ENCODE assay signal across 8 mouse cellular contexts in the genomic region with DNA sequence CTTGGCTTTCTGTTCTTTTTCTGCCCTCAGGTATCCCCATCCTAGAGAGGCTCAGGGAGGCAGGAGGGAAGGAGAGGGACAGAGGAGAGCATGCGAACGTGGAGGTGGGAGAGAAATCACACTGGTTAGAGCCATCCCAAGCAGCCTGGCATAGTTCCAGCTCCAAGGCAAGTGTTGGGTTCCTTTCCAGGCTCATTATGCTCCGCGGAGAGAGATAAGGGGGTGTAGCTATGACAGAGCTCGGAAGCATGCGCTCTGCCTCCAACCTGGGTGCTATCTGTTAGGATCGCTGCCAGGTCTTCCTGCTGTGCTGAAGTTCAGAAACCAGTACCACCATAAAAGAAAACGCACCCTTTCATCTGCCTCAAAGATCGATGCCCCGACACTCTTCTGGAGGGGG. TPM values are rescaled to one million over a fixed set of nuclear protein-coding genes. Genes with fewer than 3 reads are reported as not detected.
A peak's percentile ranks its signal among the peaks of the same experiment; 100 is the strongest.
DNase-seq lines count a peak whose midpoint lies in the region; ATAC-seq lines count a peak whose summit lies in the region.

No protein-coding gene starts in this region.

- H3K27me3 ChIP-seq in embryonic facial prominence, embryonic 14.5 days (replicated peaks; ENCODE audit: control insufficient read depth, insufficient read depth, low read length), result no peaks in the 10 kb centered on the region
- no peaks in the 10 kb centered on the region for H3K27me3 ChIP-seq in embryonic facial prominence, embryonic 10.5 days (replicated peaks; ENCODE audit: low read depth, poor library complexity, severe bottlenecking)
- no peaks in the 10 kb centered on the region; the same call in 1 of the 2 replicates for H3K27me3 ChIP-seq in stomach, embryonic 16.5 days (ENCODE audit: control insufficient read depth, insufficient read depth, low read length)

- no peaks in the 10 kb centered on the region for H3K36me3 ChIP-seq in embryonic facial prominence, embryonic 14.5 days (ENCODE audit: control insufficient read depth, insufficient read depth, low read length)
- H3K36me3 ChIP-seq in embryonic facial prominence, embryonic 10.5 days (replicated peaks), result no peaks in the 10 kb centered on the region
- H3K36me3 ChIP-seq in stomach, embryonic 16.5 days (ENCODE audit: control insufficient read depth, insufficient read depth, low read length), result no peaks in the 10 kb centered on the region

- H3K9me3 ChIP-seq in embryonic facial prominence, embryonic 14.5 days (ENCODE audit: control insufficient read depth, low read length), result no peaks in the 10 kb centered on the region
- no peaks in the 10 kb centered on the region for H3K9me3 ChIP-seq in embryonic facial prominence, embryonic 10.5 days
- no peaks in the 10 kb centered on the region for H3K9me3 ChIP-seq in stomach, embryonic 16.5 days (replicated peaks; ENCODE audit: control insufficient read depth, low read length)

- DNase-seq in embryonic facial prominence, embryonic 14.5 days (ENCODE audit: low spot score), result peak; percentile 72
- no peak for DNase-seq in embryonic facial prominence, embryonic 10.5 days (ENCODE audit: low spot score)
- peak; percentile 9 for DNase-seq in spleen, adult 12 weeks (ENCODE audit: low spot score)
- no peak for DNase-seq in spleen, postnatal 14 days (ENCODE audit: low spot score in 2 of 2)
- peak; percentile 76 to 79 for DNase-seq in left cerebral cortex, adult 18-20 months (ENCODE audit: low spot score in 2 of 2)
- no peak for DNase-seq in thymus, adult 18-20 months
- no peak for DNase-seq in embryo, embryonic 11 days

- 0 out of 2 replicates have a peak, but pooled peaks have one; percentile 55 for ATAC-seq in embryonic facial prominence, embryonic 14.5 days (ENCODE audit: low read depth)
- ATAC-seq in stomach, embryonic 16.5 days (ENCODE audit: insufficient read depth, low FRiP score), result peak; percentile 66; the same call in 1 of the 2 replicates

- H3K4me1 ChIP-seq in embryonic facial prominence, embryonic 14.5 days (ENCODE audit: control insufficient read depth, insufficient read depth, low read length), result peaks cover 3% of the 10 kb centered on the region; the same call in 1 of the 2 replicates
- no peaks in the 10 kb centered on the region for H3K4me1 ChIP-seq in embryonic facial prominence, embryonic 10.5 days
- H3K4me1 ChIP-seq in stomach, embryonic 16.5 days (ENCODE audit: control insufficient read depth, insufficient read depth, low read length), result peaks cover 9% of the 10 kb centered on the region

- no peak overlapping the region for H3K27ac ChIP-seq in embryonic facial prominence, embryonic 14.5 days (replicated peaks; ENCODE audit: low read depth, low read length)
- no peak overlapping the region for H3K27ac ChIP-seq in embryonic facial prominence, embryonic 10.5 days (replicated peaks)
- no peak overlapping the region for H3K27ac ChIP-seq in stomach, embryonic 16.5 days (ENCODE audit: low read length)

- H3K4me3 ChIP-seq in embryonic facial prominence, embryonic 14.5 days (ENCODE audit: low read depth, low read length), result no peak overlapping the region
- H3K4me3 ChIP-seq in embryonic facial prominence, embryonic 10.5 days, result no peak overlapping the region
- H3K4me3 ChIP-seq in stomach, embryonic 16.5 days (replicated peaks; ENCODE audit: low read length), result no peak overlapping the region

- 58% methylated on average over 10 of the region's 10 CpGs for WGBS in embryonic facial prominence, embryonic 14.5 days
- 75% methylated on average over 10 of the region's 10 CpGs for WGBS in embryonic facial prominence, embryonic 10.5 days
- 28% methylated on average over 10 of the region's 10 CpGs for WGBS in stomach, embryonic 16.5 days

- H3K4me2 ChIP-seq in embryonic facial prominence, embryonic 14.5 days (ENCODE audit: low read depth, low read length), result no peak overlapping the region
- peak overlapping the region; percentile 29; the same call in 1 of the 2 replicates for H3K4me2 ChIP-seq in stomach, embryonic 16.5 days (ENCODE audit: low read depth, low read length)

- no peak overlapping the region for H3K9ac ChIP-seq in embryonic facial prominence, embryonic 14.5 days (ENCODE audit: low read depth, low read length)
- no peak overlapping the region for H3K9ac ChIP-seq in stomach, embryonic 16.5 days (ENCODE audit: low read length)

RNA-seq across cellular contexts. Expression of gene Tmem136, which starts 33.7 kb away (rescaled TPM):
- polyA plus RNA-seq in embryonic facial prominence, embryonic 14.5 days (2014; fragmentation: Nextera tagmentation; extraction: Ambion mirVana), result 5.7 and 7.8 TPM in 2 replicates
- 11.8 and 12.0 TPM in 2 replicates for polyA plus RNA-seq in embryonic facial prominence, embryonic 10.5 days (2016; fragmentation: Nextera tagmentation; extraction: Ambion mirVana)
- 10 to 100 TPM; 15.9 to 20.7 TPM for total RNA-seq in left cerebral cortex, adult 18-20 months (2021)
- 4.0 and 4.5 TPM in 2 replicates for polyA plus RNA-seq in stomach, embryonic 16.5 days (2015; fragmentation: Nextera tagmentation; extraction: Ambion mirVana)

RNA-seq across cellular contexts. Expression of gene Arhgef12, which starts 43.0 kb away (rescaled TPM):
- 14.0 and 15.5 TPM in 2 replicates for polyA plus RNA-seq in embryonic facial prominence, embryonic 14.5 days (2014; fragmentation: Nextera tagmentation; extraction: Ambion mirVana)
- polyA plus RNA-seq in embryonic facial prominence, embryonic 10.5 days (2016; fragmentation: Nextera tagmentation; extraction: Ambion mirVana), result 9.1 and 9.3 TPM in 2 replicates
- total RNA-seq in left cerebral cortex, adult 18-20 months (2021), result 100 to 1,000 TPM; 144 to 145 TPM
- 10.6 and 11.2 TPM in 2 replicates for polyA plus RNA-seq in stomach, embryonic 16.5 days (2015; fragmentation: Nextera tagmentation; extraction: Ambion mirVana)

Comparison
In these comparisons a context has a peak if more than half of its experiments do, and no peak if none do; other contexts are left out.
1. DNase-seq: peak in embryonic facial prominence, embryonic 14.5 days (single experiment), spleen, adult 12 weeks (single experiment) and left cerebral cortex, adult 18-20 months (2 of 2); none in embryonic facial prominence, embryonic 10.5 days (single experiment), spleen, postnatal 14 days (0 of 2), thymus, adult 18-20 months (0 of 2) and embryo, embryonic 11 days (single experiment).